Mouse (Mus musculus) intestine, embryonic 14.5 days (tissue): ENCODE measurements around the gene Adamts9. TPM values are rescaled to one million over a fixed set of nuclear protein-coding genes. Genes with fewer than 3 reads are reported as not detected.

Source experiments
- ATAC-seq: fragments of 200-750 bp; cut with Nextera tagmentation; replicated peaks from 2 replicates; pipeline ENCODE4 v1.8.0; 2017; ENCODE audit warnings: low read depth, moderate number of reproducible peaks, moderate TSS enrichment, moderate library complexity; ENCODE audit not compliant: low FRiP score, low TSS enrichment
- DNase-seq: peaks from one replicate; pipeline ENCODE4 v3.0.0-alpha.2; 2018; ENCODE audit warnings: low spot score
- H3K27ac ChIP-seq: fragments of 300-500 bp; sonication (generic); 2 replicates; pipeline ENCODE4 v1.5.1; 2014; ENCODE audit warnings: low read depth, mild to moderate bottlenecking, control low read depth
- H3K27me3 ChIP-seq: fragments of 300-500 bp; sonication (generic); replicated peaks from 2 replicates; pipeline ENCODE4 v1.6.1; 2014; ENCODE audit warnings: low read length, control low read depth; ENCODE audit not compliant: control insufficient read depth, insufficient read depth
- H3K36me3 ChIP-seq: fragments of 300-500 bp; sonication (generic); 2 replicates; pipeline ENCODE4 v1.6.1; 2014; ENCODE audit warnings: low read length, control low read depth; ENCODE audit not compliant: control insufficient read depth, insufficient read depth
- H3K4me1 ChIP-seq: fragments of 300-500 bp; sonication (generic); replicated peaks from 2 replicates; pipeline ENCODE4 v1.6.1; 2014; ENCODE audit warnings: low read length, control low read depth, mixed read lengths; ENCODE audit not compliant: control insufficient read depth, insufficient read depth
- H3K4me2 ChIP-seq: fragments of 300-500 bp; sonication (generic); 2 replicates; pipeline ENCODE4 v1.6.1; 2014; ENCODE audit warnings: low read length
- H3K4me3 ChIP-seq: fragments of 300-500 bp; sonication (generic); 2 replicates; pipeline ENCODE4 v1.5.1; 2014; ENCODE audit warnings: low read depth, low read length, control low read depth, mixed read lengths
- H3K9ac ChIP-seq: fragments of 300-500 bp; sonication (generic); 2 replicates; pipeline ENCODE4 v1.6.1; 2014; ENCODE audit warnings: mild to moderate bottlenecking, low read length
- H3K9me3 ChIP-seq: fragments of 300-500 bp; sonication (generic); 2 replicates; pipeline ENCODE4 v1.6.1; 2016; ENCODE audit warnings: low read length, control low read depth; ENCODE audit not compliant: control insufficient read depth
- WGBS: fragments of 180-500 bp; shearing (Covaris S2); extraction: QIAGEN DNeasy Blood & Tissue Kit; methylation state at CpG from one replicate; pipeline ENCODE4 v1.1.7; 2014; 5-methylcytosine and 5-hydroxymethylcytosine counted together
- polyA plus RNA-seq: library from polyadenylated mRNA; unstranded; fragments of >200 nt; fragmentation: Nextera tagmentation; extraction: Ambion mirVana; gene quantifications from 2 replicates; pipeline ENCODE4 v1.2.1, GENCODE M21; 2014

Adamts9 gene
- polyA plus RNA-seq, 1 experiment from 2014 or later: 13.6 TPM

DNA sequence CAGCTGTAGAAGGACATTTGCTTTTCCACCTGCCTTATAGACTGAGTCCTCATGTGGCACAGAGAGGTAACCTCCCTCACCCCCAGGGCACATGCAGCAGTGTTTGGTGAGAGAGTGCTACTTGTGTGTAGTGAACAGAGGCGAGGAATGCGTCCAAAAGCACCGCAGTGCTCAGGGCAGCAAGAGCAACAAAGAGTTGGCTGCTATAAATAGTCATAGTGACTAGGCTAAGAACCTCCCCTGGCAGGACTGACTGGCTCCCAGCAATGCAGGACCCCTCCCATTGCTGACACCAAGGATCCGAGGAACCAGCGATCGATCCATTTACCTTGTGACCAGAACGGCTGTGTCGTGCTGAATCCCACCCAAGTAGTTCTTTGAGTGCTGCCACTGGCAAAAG, 33.9 kb downstream of the Adamts9 start:
- H3K9me3 ChIP-seq: no peaks in the 10 kb centered on the region
- H3K36me3 ChIP-seq: peaks cover 15% of the 10 kb centered on the region; the same call in 1 of the 2 replicates
- no peaks in the 10 kb centered on the region for H3K4me1 ChIP-seq
- no peak for DNase-seq
- H3K9ac ChIP-seq: no peak overlapping the region
- WGBS: 61% methylated on average over 8 of the region's 8 CpGs
- H3K27me3 ChIP-seq: no peaks in the 10 kb centered on the region
- no peak for ATAC-seq
- H3K4me3 ChIP-seq: no peak overlapping the region
- H3K27ac ChIP-seq: no peak overlapping the region
- no peak overlapping the region for H3K4me2 ChIP-seq

DNA sequence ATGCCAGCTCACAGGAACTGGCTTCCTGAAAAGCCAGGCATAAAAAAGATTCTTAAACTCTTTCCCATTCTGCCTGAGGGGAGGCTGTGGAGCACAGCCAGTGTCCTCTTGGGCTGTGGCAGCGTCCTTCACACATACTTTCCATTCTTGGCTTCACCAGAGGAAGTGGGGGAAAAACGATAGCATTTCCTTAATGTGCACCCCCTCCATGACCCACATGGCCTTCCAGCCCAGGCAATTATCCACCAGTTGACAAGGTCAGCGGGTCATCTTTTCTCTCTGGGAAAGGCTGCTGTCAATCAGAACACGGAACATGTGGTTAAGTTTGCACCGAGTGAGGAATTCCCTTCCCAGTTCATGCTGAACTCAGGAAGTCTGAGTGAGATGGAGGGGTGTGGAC, 37.4 kb downstream of the Adamts9 start:
- DNase-seq (no peak), ATAC-seq (no peak)
- H3K4me2 ChIP-seq: no peak overlapping the region
- H3K9ac ChIP-seq: no peak overlapping the region
- WGBS: 46% methylated on average over 5 of the region's 5 CpGs
- no peaks in the 10 kb centered on the region for H3K27me3 ChIP-seq
- no peaks in the 10 kb centered on the region for H3K9me3 ChIP-seq
- no peaks in the 10 kb centered on the region for H3K4me1 ChIP-seq
- H3K4me3 ChIP-seq: no peak overlapping the region
- H3K36me3 ChIP-seq: peaks cover 33% of the 10 kb centered on the region
- H3K27ac ChIP-seq: no peak overlapping the region

DNA sequence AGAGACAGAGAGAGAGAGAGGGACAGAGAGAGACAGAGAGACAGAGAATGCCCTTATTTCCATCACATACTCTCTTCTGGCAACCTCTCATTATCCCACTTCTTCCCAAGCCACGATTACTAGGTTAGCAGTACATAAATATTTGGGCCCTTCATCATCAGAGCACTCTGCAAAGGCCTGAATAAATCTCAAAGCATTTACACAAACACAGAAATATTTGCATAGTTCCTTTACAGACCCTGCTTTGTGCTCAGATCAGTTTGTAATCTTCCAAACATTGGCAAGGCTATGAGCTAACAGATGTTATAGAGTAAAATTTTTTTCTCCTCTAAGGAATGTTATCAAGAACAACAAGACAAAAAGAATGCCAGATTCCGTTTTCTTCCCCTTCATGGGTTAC, 38.8 kb downstream of the Adamts9 start:
- Histone ChIP-seq H3K27ac (no peak overlapping the region), H3K9ac (no peak overlapping the region), H3K4me2 (no peak overlapping the region), H3K4me1 (no peaks in the 10 kb centered on the region), H3K4me3 (no peak overlapping the region), H3K9me3 (no peaks in the 10 kb centered on the region), H3K36me3 (peaks cover 40% of the 10 kb centered on the region), H3K27me3 (no peaks in the 10 kb centered on the region)
- DNase-seq: no peak
- WGBS: 43% methylated on average over 2 of the region's 2 CpGs
- no peak for ATAC-seq

DNA sequence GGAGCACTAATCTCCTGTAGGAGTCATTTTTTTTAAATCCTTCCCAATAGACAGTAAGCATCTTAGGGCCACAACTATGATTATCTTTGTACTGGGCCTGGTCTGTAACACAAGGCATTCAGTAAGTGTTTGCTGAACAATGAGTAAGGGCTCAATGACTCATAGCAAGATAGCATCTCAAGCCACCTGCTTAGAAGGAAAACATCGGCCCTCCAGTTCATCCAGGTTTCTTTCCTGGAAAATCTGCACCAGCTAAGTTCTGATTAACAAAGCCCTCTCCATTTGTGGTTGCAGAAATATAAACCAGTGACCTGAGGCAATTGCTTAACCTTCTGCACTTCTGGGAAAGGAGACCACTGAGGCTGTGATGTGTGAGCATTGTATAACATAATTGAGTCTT, 39.3 kb downstream of the Adamts9 start:
- H3K27me3 ChIP-seq: no peaks in the 10 kb centered on the region
- H3K27ac ChIP-seq: no peak overlapping the region; the same call in 1 of the 2 replicates
- no peak overlapping the region for H3K4me2 ChIP-seq
- 79% methylated on average over 1 of the region's 1 CpGs for WGBS
- no peak for ATAC-seq
- H3K4me3 ChIP-seq: no peak overlapping the region
- no peaks in the 10 kb centered on the region for H3K4me1 ChIP-seq
- peaks cover 42% of the 10 kb centered on the region for H3K36me3 ChIP-seq
- H3K9ac ChIP-seq: no peak overlapping the region
- no peaks in the 10 kb centered on the region for H3K9me3 ChIP-seq
- DNase-seq: no peak

DNA sequence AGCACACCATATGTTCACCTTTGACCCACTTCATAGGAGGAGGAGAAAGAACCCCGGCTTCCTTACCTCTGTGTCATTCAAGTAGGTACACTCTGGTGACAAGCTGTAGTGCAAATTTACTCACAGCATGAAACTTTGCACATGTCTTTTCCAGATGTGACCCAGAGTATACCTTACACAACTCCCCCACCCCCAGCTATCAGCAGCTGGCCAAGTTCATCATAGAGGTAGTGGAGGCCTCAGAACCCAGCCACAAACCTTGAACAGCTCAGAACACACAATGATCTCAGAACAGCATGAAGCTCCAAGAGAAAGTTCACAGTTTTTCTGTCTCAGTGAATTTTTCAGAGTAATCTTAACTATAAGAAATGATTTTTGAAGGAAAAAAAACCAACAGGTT, 51.8 kb downstream of the Adamts9 start:
- ATAC-seq (no peak), DNase-seq (no peak)
- Histone ChIP-seq H3K4me2 (no peak overlapping the region), H3K27me3 (no peaks in the 10 kb centered on the region), H3K4me3 (no peak overlapping the region), H3K36me3 (peaks cover 76% of the 10 kb centered on the region), H3K9me3 (no peaks in the 10 kb centered on the region), H3K4me1 (no peaks in the 10 kb centered on the region), H3K27ac (no peak overlapping the region), H3K9ac (no peak overlapping the region)
- 64% methylated on average over 1 of the region's 1 CpGs for WGBS

DNA sequence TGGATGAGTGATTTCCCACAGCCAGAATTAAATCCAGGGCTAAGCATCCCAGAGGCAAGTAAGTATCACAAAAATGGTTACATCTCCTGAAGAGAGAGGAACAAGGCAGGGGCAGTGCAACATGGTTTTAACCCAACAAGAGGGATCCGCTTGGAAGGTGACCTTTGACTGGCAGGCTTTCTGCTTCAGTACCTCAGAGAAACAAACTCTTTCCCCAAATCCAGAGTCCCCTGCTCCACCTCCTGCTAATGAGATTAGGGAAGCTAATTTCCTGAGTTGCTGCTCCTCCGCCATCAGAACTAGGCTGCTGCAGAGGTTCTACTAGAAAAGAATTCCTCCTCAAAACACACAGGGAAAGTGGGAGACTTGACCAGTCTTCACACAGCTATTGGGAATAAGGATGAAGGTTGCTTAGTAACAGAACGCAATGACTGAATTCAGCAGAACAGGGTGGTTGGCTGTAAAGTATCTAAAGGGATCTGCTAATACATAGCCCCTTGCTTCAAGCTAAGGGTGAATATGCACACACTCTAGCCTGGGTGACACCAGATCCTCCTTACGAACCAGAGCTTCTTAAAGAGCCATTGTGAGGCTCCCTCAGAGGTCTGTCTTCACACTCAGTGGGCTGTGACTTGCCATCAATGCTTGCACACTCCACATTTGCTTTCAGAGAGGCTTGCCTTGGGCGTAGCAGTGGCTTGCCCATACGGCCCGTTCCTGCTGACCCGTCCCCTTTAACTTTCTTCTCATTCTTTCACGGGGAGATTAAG, 60.0 kb downstream of the Adamts9 start:
- no peak for DNase-seq
- H3K9ac ChIP-seq: no peak overlapping the region
- no peak overlapping the region for H3K4me3 ChIP-seq

DNA sequence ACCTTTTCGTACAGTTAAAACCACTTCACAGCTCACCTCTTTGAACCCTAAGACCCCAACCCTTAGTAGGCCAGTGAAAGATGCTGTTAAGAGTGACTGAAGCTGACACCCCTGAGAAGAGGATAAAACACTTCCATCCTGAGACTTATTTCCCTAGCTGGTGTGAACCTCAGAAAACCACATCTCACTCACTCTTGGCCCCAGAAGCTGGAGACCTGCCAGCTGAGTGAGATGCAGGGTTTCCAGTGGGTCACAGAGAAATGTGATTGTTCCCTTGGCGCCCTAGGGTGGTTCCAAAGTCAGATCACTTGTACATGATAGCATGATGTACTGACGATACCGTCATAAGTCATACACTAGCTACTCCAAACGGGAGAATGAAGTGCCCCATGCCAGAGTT, 60.8 kb downstream of the Adamts9 start:
- WGBS: 77% methylated on average over 5 of the region's 5 CpGs
- no peaks in the 10 kb centered on the region for H3K27me3 ChIP-seq
- no peak for DNase-seq
- peaks cover 37% of the 10 kb centered on the region for H3K36me3 ChIP-seq
- H3K27ac ChIP-seq: no peak overlapping the region
- H3K9me3 ChIP-seq: no peaks in the 10 kb centered on the region
- no peak overlapping the region for H3K4me3 ChIP-seq
- H3K9ac ChIP-seq: no peak overlapping the region
- no peaks in the 10 kb centered on the region for H3K4me1 ChIP-seq
- no peak for ATAC-seq
- H3K4me2 ChIP-seq: no peak overlapping the region

More for the DNA sequence above, 60.0 kb downstream of the Adamts9 start:
- no peak for ATAC-seq
- no peaks in the 10 kb centered on the region for H3K4me1 ChIP-seq
- H3K9me3 ChIP-seq: no peaks in the 10 kb centered on the region
- no peaks in the 10 kb centered on the region for H3K27me3 ChIP-seq
- WGBS: 69% methylated on average over 9 of the region's 9 CpGs
- no peak overlapping the region for H3K4me2 ChIP-seq
- no peak overlapping the region for H3K27ac ChIP-seq
- peaks cover 41% of the 10 kb centered on the region for H3K36me3 ChIP-seq

DNA sequence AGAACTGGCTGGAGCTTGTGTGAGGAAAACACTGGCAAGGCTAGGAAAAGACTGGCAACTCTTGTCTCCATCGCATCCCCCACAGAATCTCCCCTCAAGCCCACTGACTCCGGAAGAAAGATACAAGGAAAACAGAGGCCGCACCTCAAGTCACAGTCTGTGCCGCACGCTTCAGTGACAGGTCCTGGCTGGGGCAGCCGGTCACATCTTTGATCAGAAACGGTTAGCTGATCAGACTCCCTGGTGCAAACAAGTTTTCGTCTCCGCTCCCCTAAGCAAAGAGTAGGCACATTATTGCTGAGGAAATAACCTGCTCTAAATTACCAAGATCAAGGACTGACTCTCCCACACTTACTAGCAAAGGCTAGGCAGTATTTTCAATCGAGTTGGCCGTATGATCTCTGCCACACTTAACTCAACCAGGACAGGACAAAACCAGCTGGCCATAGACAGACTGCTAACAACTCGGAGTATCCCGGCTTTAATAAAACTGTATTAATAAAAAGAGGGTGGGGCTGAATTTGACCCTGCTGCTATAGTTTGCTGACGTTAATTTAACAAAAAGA, 63.5 kb downstream of the Adamts9 start:
- Histone ChIP-seq H3K36me3 (peaks cover 39% of the 10 kb centered on the region), H3K9ac (no peak overlapping the region)

DNA sequence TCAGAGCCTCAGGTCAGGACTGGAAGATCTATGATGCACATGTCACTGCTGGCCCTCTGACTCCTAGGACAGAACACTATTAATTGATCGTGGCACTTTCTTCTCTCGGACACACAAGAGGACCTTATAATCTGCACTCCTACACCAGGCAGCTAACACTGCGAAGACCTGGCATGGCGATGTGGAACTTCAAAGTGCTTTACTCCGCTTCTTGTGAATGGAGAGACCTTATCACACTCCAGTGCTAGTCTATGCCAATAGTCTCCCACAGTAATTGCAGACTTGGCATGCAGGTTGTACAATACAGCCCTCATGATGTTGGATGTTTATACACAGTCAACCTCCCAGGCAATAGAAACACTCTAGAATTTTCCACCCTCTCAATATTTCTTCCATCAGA, 64.5 kb downstream of the Adamts9 start:
- Histone ChIP-seq H3K27me3 (no peaks in the 10 kb centered on the region), H3K4me1 (no peaks in the 10 kb centered on the region), H3K9ac (no peak overlapping the region), H3K9me3 (no peaks in the 10 kb centered on the region), H3K4me3 (no peak overlapping the region), H3K27ac (no peak overlapping the region), H3K4me2 (no peak overlapping the region), H3K36me3 (peaks cover 42% of the 10 kb centered on the region)
- DNase-seq (no peak), ATAC-seq (no peak)
- 84% methylated on average over 5 of the region's 5 CpGs for WGBS

More for the DNA sequence above, 63.5 kb downstream of the Adamts9 start:
- Histone ChIP-seq H3K9me3 (no peaks in the 10 kb centered on the region), H3K4me2 (no peak overlapping the region), H3K4me1 (no peaks in the 10 kb centered on the region), H3K4me3 (no peak overlapping the region), H3K27me3 (no peaks in the 10 kb centered on the region), H3K27ac (no peak overlapping the region)
- WGBS: 87% methylated on average over 14 of the region's 14 CpGs
- DNase-seq (no peak), ATAC-seq (no peak)
